Mouse (Mus musculus): ENCODE measurements at regions not wholly inside any gene's neighbourhood (a gene's known extent, or its start where the extent isn't known, plus 50 kb on each side); places are given as distances from the start of the nearest gene placed in this dataset.
A peak's percentile ranks its signal among the peaks of the same experiment; 100 is the strongest.

DNA sequence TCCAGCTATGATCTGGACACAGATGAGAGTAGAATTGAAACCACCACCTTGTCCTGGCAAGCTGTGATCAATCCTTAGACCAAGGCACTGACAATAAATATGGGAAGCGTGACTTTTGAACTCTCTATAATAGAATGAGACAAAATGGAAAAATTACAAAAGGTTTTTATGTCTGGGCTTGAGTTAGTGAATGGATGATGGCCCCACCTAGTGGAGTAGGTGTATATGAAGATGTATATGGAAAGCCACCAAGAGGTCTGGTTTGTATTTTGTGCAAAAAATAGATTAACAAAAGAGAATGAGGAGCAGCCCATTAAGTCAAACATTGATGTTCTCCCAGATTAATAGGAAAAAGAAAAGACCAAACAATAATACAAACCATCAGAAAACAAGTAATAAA is 172.5 kb downstream of the Tacr3 start:
- DNase-seq = no peak

DNA sequence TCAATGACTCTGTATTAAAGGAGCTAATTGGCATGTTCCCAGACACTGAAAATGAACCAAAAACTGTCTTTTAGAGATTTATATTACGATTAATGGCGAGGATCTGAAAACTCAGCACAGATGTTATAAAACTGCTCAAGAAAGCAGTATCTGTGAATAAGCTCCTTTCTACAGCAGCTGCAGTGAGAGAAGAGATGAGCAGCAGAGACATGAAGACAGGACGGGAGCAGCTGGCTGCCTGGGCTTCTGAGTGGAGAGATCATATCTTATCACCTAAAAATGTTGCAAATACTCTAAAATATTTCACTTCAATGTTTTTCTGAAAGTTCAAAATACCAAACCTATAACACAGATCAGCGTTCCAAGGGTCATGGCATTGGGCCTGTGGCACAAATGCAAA is 187.0 kb downstream of the Tacr3 start:
- DNase-seq = no peak

DNA sequence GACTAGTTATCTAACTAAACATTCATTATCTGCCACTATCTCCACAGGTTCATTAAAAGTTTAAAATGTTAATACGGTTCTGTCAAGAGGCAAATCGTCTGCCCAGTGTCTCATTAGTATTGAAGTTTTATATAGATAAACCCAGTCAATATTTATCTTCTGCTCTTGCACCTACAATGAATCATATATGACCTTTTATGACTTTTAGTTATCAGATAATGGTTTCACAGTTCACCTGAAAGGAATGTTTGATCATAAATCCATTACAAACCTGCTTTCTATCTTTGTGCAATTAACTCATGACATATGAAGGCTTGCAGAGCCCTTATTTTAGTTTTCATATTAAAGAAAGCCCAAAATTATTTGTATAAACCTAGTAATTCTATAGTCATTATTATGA is 188.0 kb upstream of the Cenpe start:
- no peak for DNase-seq

DNA sequence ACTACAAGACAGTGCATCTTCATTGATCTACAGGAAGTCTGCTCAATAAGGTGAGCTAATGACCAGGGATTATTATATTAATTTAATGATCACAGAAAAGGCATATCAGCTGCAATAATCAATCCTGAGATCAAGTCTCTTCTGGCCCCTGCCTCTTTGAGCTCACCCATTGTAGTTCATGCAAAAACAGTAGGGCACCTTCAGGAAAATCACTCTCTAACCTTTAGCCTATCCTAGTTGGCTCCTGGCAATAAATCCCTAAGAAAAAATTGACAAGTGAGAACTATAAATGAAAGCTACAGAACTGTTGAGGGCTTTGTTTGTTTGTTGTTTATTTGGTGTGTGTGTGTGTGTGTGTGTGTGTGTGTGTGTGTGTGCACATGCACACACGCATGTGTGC is 187.5 kb upstream of the Cenpe start:
- no peak for DNase-seq

DNA sequence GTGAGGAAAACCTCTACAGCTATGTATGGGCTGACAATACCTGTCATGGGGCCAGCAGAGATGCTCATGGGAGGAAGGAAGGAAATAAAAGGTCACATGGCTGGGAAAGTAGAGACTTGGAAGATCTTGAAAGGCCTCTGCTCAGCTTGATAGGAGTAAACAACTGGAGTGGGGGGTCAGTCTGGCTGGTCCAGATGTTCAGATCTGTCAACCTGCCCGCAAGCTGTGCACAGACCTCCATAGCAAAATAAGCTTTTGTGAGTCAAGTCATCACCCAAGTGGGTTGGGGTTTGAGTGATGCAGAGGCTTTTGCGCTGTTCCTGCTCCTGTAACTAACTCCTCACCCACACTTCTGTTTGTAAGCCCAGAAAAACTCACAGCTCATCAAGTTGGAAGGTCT is 179.9 kb upstream of the Cenpe start:
- DNase-seq = no peak

DNA sequence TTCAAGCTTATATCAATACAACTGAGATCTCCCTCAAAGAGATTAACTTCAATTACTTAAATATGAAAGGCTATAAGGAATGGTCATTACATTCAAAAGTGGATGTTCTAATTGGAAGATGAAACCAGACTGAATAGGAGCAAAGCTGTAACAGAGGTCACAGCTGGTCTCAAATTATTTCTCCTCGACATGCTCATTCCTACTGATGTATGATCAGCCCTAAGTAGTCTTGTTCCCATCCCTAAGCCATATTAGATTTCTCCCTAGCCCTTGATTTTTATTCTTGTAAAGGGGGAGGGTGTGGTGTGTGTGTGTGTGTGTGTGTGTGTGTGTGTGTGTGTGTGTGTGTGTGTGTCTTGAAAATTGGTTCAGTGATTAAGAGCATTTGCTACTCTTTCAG is 175.0 kb upstream of the Cenpe start:
- no peak for DNase-seq

DNA sequence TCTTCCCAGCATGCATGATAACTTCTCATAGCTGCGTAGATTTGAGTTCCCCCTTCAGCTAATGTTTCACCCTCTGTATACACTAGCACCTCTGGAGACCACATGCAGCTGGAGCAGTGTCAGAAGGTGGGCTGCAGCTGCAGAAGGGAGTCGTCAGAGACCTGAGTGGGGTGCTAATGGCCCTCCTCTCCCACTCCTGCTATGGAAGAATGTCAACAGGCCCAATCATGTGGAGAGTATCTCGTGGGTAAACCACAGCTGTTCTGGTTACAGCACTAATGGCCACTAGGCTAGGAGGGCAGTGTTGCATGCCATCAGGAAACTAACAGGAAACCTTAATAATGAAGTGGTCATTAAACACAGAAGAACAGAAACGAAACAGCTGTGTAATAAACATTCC is 170.1 kb upstream of the Cenpe start:
- DNase-seq = no peak

DNA sequence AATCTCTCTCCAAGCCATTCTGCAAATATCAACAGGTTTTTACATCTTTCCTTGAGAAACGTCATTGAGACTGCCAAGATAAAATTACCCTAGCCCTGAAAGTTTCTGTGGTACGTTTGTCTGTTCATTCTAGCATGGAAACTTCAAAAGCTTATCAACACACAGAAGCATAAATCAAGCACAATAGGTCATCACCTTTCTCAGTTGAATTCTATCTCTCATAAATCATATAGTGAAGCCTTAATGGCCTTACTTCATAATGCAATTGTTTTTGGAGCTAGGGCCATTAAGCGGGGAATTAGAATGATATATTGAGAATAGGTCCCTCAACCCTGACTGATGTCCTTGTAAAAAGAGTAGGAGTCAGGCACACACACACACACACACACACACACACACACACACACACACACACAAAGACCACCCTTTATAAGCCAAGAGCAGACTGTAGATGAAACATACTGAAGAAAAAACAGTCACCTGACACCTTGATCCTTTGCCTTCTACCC is 166.5 kb upstream of the Cenpe start:
- DNase-seq = no peak

DNA sequence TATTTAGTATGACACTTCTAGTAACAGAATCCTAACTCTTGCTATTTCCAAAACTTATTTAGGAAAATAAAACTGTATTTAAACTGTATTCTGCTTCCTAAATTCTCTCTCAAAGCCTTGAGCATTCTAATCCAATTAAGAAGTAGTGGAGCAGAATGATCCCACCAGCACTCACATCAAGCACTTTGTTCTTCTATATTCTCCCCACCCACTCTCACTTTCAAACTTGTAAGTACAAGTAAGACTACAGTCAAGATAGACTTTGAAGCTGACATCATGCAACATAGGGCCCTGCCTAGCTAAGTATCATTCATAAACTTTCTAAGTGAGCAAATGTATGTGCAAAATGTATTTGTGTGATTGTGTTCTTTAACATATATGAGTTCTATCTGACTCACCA is 120.8 kb upstream of the Cenpe start:
- no peak for DNase-seq

DNA sequence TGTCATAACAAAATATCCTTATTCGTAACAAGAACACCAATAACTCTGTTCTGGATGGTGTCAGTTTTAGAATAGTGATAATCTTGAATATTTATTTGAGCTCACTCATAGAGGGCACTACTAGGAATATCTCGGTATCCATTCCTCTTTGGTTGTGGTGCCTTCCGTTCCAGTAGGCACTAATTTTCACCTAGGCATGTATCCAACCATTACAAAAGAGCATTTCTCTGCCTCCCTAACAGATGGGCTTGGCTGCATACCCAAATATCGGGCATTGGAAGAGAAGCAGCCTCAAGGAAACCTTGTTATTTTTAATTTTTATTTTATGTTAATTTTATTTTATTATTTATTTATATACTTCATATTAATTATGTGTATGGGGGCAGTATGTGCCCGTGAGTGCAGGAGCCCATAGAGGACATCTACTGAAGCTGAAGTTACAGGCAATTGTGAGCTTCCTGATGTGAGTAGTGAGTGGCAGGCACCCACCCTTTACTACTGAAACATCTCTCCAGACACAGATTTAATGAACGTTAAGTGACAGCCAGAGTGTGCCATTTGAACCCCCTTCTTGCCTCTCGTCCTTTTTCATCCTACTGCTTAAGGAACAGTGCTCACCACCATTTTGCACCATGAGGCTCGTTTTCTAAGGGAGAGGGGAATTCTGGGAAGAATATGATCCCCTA is 111.3 kb upstream of the Cenpe start:
- peak; percentile 5 for DNase-seq
